Mouse (Mus musculus) E14TG2a.4 (cell line): Measurements from ENCODE around the gene Pla2g3.

ENCODE experiments used
- CTCF ChIP-seq: conservative IDR thresholded peaks from 2 replicates; pipeline ENCODE4 v1.5.1; 2014; ENCODE audit warnings: low read length
- NANOG ChIP-seq: IDR thresholded peaks from 2 replicates; pipeline ENCODE4 v1.6.1; 2014; ENCODE audit warnings: borderline replicate concordance, low read length, mixed read lengths
- POU5F1 ChIP-seq: IDR thresholded peaks from 2 replicates; pipeline ENCODE4 v1.6.1; 2014; ENCODE audit warnings: low read length, borderline replicate concordance

- TF ChIP-seq CTCF (0 out of 2 replicates have a peak, but pooled peaks have one; percentile 1), NANOG (no peak), POU5F1 (no peak)
Observed at GRCm38 (mm10) chr11:3539826-3540196, 51.7 kb downstream of the Pla2g3 start.
